Comparison of ENCODE assay signal across 8 mouse cellular contexts in genomic region chr8:10945939-10946740, GRCm38 (mm10).
DNase-seq lines count a peak whose midpoint lies in the region; ATAC-seq lines count a peak whose summit lies in the region.

No protein-coding gene starts in this region.

- H3K4me1 ChIP-seq in heart, embryonic 12.5 days (replicated peaks): peaks cover 58% of the 10 kb centered on the region
- peaks cover 29% of the 10 kb centered on the region for H3K4me1 ChIP-seq in kidney, embryonic 16.5 days (ENCODE audit: insufficient read depth, low read length)
- H3K4me1 ChIP-seq in liver, embryonic 13.5 days (replicated peaks): peaks cover 37% of the 10 kb centered on the region
- H3K4me1 ChIP-seq in stomach, embryonic 14.5 days (ENCODE audit: control insufficient read depth, insufficient read depth, low read length): peaks cover 33% of the 10 kb centered on the region

- peak overlapping the region; percentile 44; the same call in 1 of the 2 replicates for H3K9ac ChIP-seq in heart, embryonic 12.5 days
- H3K9ac ChIP-seq in kidney, embryonic 16.5 days (replicated peaks; ENCODE audit: low read length): peak overlapping the region; percentile 49
- H3K9ac ChIP-seq in liver, embryonic 13.5 days: peak overlapping the region; percentile 52
- H3K9ac ChIP-seq in stomach, embryonic 14.5 days (replicated peaks; ENCODE audit: low read depth, low read length): no peak overlapping the region; the same call in 1 of the 2 replicates

- H3K9me3 ChIP-seq in heart, embryonic 12.5 days (replicated peaks): no peaks in the 10 kb centered on the region
- no peaks in the 10 kb centered on the region for H3K9me3 ChIP-seq in kidney, embryonic 16.5 days (ENCODE audit: low read length)
- H3K9me3 ChIP-seq in liver, embryonic 13.5 days (replicated peaks): no peaks in the 10 kb centered on the region
- no peaks in the 10 kb centered on the region for H3K9me3 ChIP-seq in stomach, embryonic 14.5 days (ENCODE audit: control insufficient read depth, low read depth, low read length)

- peak overlapping the region; percentile 62 for H3K4me2 ChIP-seq in heart, embryonic 12.5 days
- peak overlapping the region; percentile 49 for H3K4me2 ChIP-seq in kidney, embryonic 16.5 days (replicated peaks; ENCODE audit: low read depth, low read length)
- peak overlapping the region; percentile 65 for H3K4me2 ChIP-seq in liver, embryonic 13.5 days
- peak overlapping the region; percentile 31 for H3K4me2 ChIP-seq in stomach, embryonic 14.5 days (replicated peaks; ENCODE audit: low read depth, low read length)

- WGBS in heart, embryonic 12.5 days: 4% methylated on average over 23 of the region's 23 CpGs
- 3% methylated on average over 23 of the region's 23 CpGs for WGBS in kidney, embryonic 16.5 days
- WGBS in liver, embryonic 13.5 days (ENCODE audit: insufficient replicate concordance): 2% methylated on average over 23 of the region's 23 CpGs
- 2% methylated on average over 23 of the region's 23 CpGs for WGBS in stomach, embryonic 14.5 days

- peak overlapping the region; percentile 66 for H3K27ac ChIP-seq in heart, embryonic 12.5 days (ENCODE audit: poor library complexity, severe bottlenecking)
- peak overlapping the region; percentile 85 for H3K27ac ChIP-seq in kidney, embryonic 16.5 days (ENCODE audit: low read length)
- H3K27ac ChIP-seq in liver, embryonic 13.5 days: peak overlapping the region; percentile 67
- H3K27ac ChIP-seq in stomach, embryonic 14.5 days (ENCODE audit: low read length): peak overlapping the region; percentile 74

- H3K27me3 ChIP-seq in heart, embryonic 12.5 days (replicated peaks): 0 out of 2 replicates have a peak, but pooled peaks cover 5% of the 10 kb centered on the region
- H3K27me3 ChIP-seq in kidney, embryonic 16.5 days (ENCODE audit: insufficient read depth, low read length): 0 out of 2 replicates have a peak, but pooled peaks cover 10% of the 10 kb centered on the region
- peaks cover 8% of the 10 kb centered on the region for H3K27me3 ChIP-seq in liver, embryonic 13.5 days
- H3K27me3 ChIP-seq in stomach, embryonic 14.5 days (ENCODE audit: control insufficient read depth, insufficient read depth, low read length): no peaks in the 10 kb centered on the region

- peak; percentile 86 for ATAC-seq in erythroid progenitor cell, adult 5-6 weeks (replicated peaks; ENCODE audit: low FRiP score, poor library complexity, severe bottlenecking)
- peak; percentile 88 for ATAC-seq in heart, embryonic 12.5 days (ENCODE audit: insufficient number of reproducible peaks, low FRiP score)
- peak; percentile 94 for ATAC-seq in kidney, embryonic 16.5 days (ENCODE audit: low FRiP score, low TSS enrichment)
- ATAC-seq in liver, embryonic 13.5 days (ENCODE audit: low read depth): peak; percentile 88
- peak; percentile 90 for ATAC-seq in stomach, embryonic 14.5 days (ENCODE audit: insufficient number of reproducible peaks, insufficient read depth, low FRiP score, low read depth)

- DNase-seq in B cell, adult 2 months: peak; percentile 74 to 77
- DNase-seq in adrenal gland, postnatal 14 days: peak; percentile 96
- DNase-seq in liver, embryonic 13.5 days: peak; percentile 69
- DNase-seq in naive thymus-derived CD4-positive, alpha-beta T cell, adult 2 months (ENCODE audit: low read depth): peak; percentile 82

- H3K36me3 ChIP-seq in heart, embryonic 12.5 days: no peaks in the 10 kb centered on the region
- no peaks in the 10 kb centered on the region for H3K36me3 ChIP-seq in kidney, embryonic 16.5 days (ENCODE audit: insufficient read depth, low read length)
- H3K36me3 ChIP-seq in liver, embryonic 13.5 days: no peaks in the 10 kb centered on the region
- H3K36me3 ChIP-seq in stomach, embryonic 14.5 days (ENCODE audit: control insufficient read depth, insufficient read depth, low read length): no peaks in the 10 kb centered on the region

- H3K4me3 ChIP-seq in heart, embryonic 12.5 days: peak overlapping the region; percentile 12
- H3K4me3 ChIP-seq in kidney, embryonic 16.5 days (ENCODE audit: low read length): peak overlapping the region; percentile 18
- H3K4me3 ChIP-seq in liver, embryonic 13.5 days (replicated peaks): peak overlapping the region; percentile 38
- peak overlapping the region; percentile 3; the same call in 1 of the 2 replicates for H3K4me3 ChIP-seq in stomach, embryonic 14.5 days (ENCODE audit: low read depth, low read length)

Comparison
In these comparisons a context has a peak if more than half of its experiments do, and no peak if none do; other contexts are left out.
1. Peak in every context shown above with its lines: DNase-seq, ATAC-seq, H3K4me3 ChIP-seq and H3K27ac ChIP-seq.